Mouse (Mus musculus) intestine, embryonic 14.5 days (tissue): Measurements from ENCODE around the gene Sars2. TPM values are rescaled to one million over a fixed set of nuclear protein-coding genes. Genes with fewer than 3 reads are reported as not detected.
A peak's percentile ranks its signal among the peaks of the same experiment; 100 is the strongest.
"Not testable (repeated sequence)": the region's sequence is repeated elsewhere in the genome, so short reads cannot be mapped to it uniquely, and the experiment has no call there.

ENCODE experiments used
- ATAC-seq: fragments of 200-750 bp; cut with Nextera tagmentation; replicated peaks from 2 replicates; pipeline ENCODE4 v1.8.0; 2017; ENCODE audit warnings: low read depth, moderate number of reproducible peaks, moderate TSS enrichment, moderate library complexity; ENCODE audit not compliant: low FRiP score, low TSS enrichment
- DNase-seq: peaks from one replicate; pipeline ENCODE4 v3.0.0-alpha.2; 2018; ENCODE audit warnings: low spot score
- H3K27ac ChIP-seq: fragments of 300-500 bp; sonication (generic); 2 replicates; pipeline ENCODE4 v1.5.1; 2014; ENCODE audit warnings: low read depth, mild to moderate bottlenecking, control low read depth
- H3K27me3 ChIP-seq: fragments of 300-500 bp; sonication (generic); replicated peaks from 2 replicates; pipeline ENCODE4 v1.6.1; 2014; ENCODE audit warnings: low read length, control low read depth; ENCODE audit not compliant: control insufficient read depth, insufficient read depth
- H3K36me3 ChIP-seq: fragments of 300-500 bp; sonication (generic); 2 replicates; pipeline ENCODE4 v1.6.1; 2014; ENCODE audit warnings: low read length, control low read depth; ENCODE audit not compliant: control insufficient read depth, insufficient read depth
- H3K4me1 ChIP-seq: fragments of 300-500 bp; sonication (generic); replicated peaks from 2 replicates; pipeline ENCODE4 v1.6.1; 2014; ENCODE audit warnings: low read length, control low read depth, mixed read lengths; ENCODE audit not compliant: control insufficient read depth, insufficient read depth
- H3K4me2 ChIP-seq: fragments of 300-500 bp; sonication (generic); 2 replicates; pipeline ENCODE4 v1.6.1; 2014; ENCODE audit warnings: low read length
- H3K4me3 ChIP-seq: fragments of 300-500 bp; sonication (generic); 2 replicates; pipeline ENCODE4 v1.5.1; 2014; ENCODE audit warnings: low read depth, low read length, control low read depth, mixed read lengths
- H3K9ac ChIP-seq: fragments of 300-500 bp; sonication (generic); 2 replicates; pipeline ENCODE4 v1.6.1; 2014; ENCODE audit warnings: mild to moderate bottlenecking, low read length
- H3K9me3 ChIP-seq: fragments of 300-500 bp; sonication (generic); 2 replicates; pipeline ENCODE4 v1.6.1; 2016; ENCODE audit warnings: low read length, control low read depth; ENCODE audit not compliant: control insufficient read depth
- WGBS: fragments of 180-500 bp; shearing (Covaris S2); extraction: QIAGEN DNeasy Blood & Tissue Kit; methylation state at CpG from one replicate; pipeline ENCODE4 v1.1.7; 2014; 5-methylcytosine and 5-hydroxymethylcytosine counted together
- polyA plus RNA-seq: library from polyadenylated mRNA; unstranded; fragments of >200 nt; fragmentation: Nextera tagmentation; extraction: Ambion mirVana; gene quantifications from 2 replicates; pipeline ENCODE4 v1.2.1, GENCODE M21; 2014

The Sars2 gene
- polyA plus RNA-seq: 27.1 and 30.2 TPM in 2 replicates

- H3K4me1 ChIP-seq: peaks cover 12% of the 10 kb centered on the region
- peak within 1 kb of the TSS; percentile 93 for H3K4me2 ChIP-seq
- under 1% methylated on average over 39 of the region's 39 CpGs for WGBS
- peak; percentile 98 for ATAC-seq
- peak within 1 kb of the TSS; percentile 81 for H3K4me3 ChIP-seq
- H3K9ac ChIP-seq: peak within 1 kb of the TSS; percentile 80
- peak; percentile 99 for DNase-seq
- H3K36me3 ChIP-seq: peaks cover 40% of the 10 kb centered on the region
- H3K9me3 ChIP-seq: 0 out of 2 replicates have a peak, but pooled peaks cover 2% of the 10 kb centered on the region
- peak within 1 kb of the TSS; percentile 81 for H3K27ac ChIP-seq
- no peaks in the 10 kb centered on the region for H3K27me3 ChIP-seq
Measured at GRCm38 (mm10) chr7:28741709-28742438, at the start of gene Sars2, which contains the start of gene Mrps12. Gene Sars2 (plus strand): TSS chr7:28741992. Gene Mrps12 (minus strand): TSS chr7:28741820.

- H3K4me1 ChIP-seq: 0 out of 2 replicates have a peak, but pooled peaks cover 6% of the 10 kb centered on the region
- DNase-seq: peak; percentile 63
- H3K4me3 ChIP-seq: peak within 1 kb of the TSS; percentile 50
- ATAC-seq: peak; percentile 34
- H3K27ac ChIP-seq: no peak within 1 kb of the TSS
- H3K27me3 ChIP-seq: peaks cover 15% of the 10 kb centered on the region
- no peaks in the 10 kb centered on the region for H3K36me3 ChIP-seq
- peak within 1 kb of the TSS; percentile 39 for H3K9ac ChIP-seq
- peak within 1 kb of the TSS; percentile 77 for H3K4me2 ChIP-seq
- no peaks in the 10 kb centered on the region for H3K9me3 ChIP-seq
- 44% methylated on average over 26 of the region's 30 CpGs for WGBS
Measured at GRCm38 (mm10) chr7:28692545-28693320, 49.1 kb upstream of the Sars2 start, which contains the start of gene Fbxo27. Gene Fbxo27 (plus strand): TSS chr7:28692849.

GRCm38 (mm10) chr7:28693321-28693966 is 48.3 kb upstream of the Sars2 start:
- no peak overlapping the region for H3K27ac ChIP-seq
- ATAC-seq (peak; percentile 87), DNase-seq (peak; percentile 82)
- peak overlapping the region; percentile 39 for H3K9ac ChIP-seq
- H3K9me3 ChIP-seq: no peaks in the 10 kb centered on the region
- H3K4me3 ChIP-seq: peak overlapping the region; percentile 50
- H3K27me3 ChIP-seq: peaks cover 15% of the 10 kb centered on the region
- 0 out of 2 replicates have a peak, but pooled peaks cover 6% of the 10 kb centered on the region for H3K4me1 ChIP-seq
- no peaks in the 10 kb centered on the region for H3K36me3 ChIP-seq
- 2% methylated on average over 32 of the region's 38 CpGs for WGBS
- H3K4me2 ChIP-seq: peak overlapping the region; percentile 77

- Histone ChIP-seq H3K27ac (no peak overlapping the region), H3K9me3 (no peaks in the 10 kb centered on the region), H3K36me3 (no peaks in the 10 kb centered on the region), H3K4me1 (0 out of 2 replicates have a peak, but pooled peaks cover 6% of the 10 kb centered on the region), H3K4me2 (peak overlapping the region; percentile 77; the same call in 1 of the 2 replicates), H3K4me3 (no peak overlapping the region), H3K9ac (no peak overlapping the region), H3K27me3 (peaks cover 15% of the 10 kb centered on the region)
- WGBS: 8% methylated on average over 14 of the region's 14 CpGs
- no peak for ATAC-seq
- no peak for DNase-seq
Measured at GRCm38 (mm10) chr7:28694423-28694822, 47.4 kb upstream of the Sars2 start.

- 61% methylated on average over 8 of the region's 8 CpGs for WGBS
- H3K4me2 ChIP-seq: no peak overlapping the region
- no peak overlapping the region for H3K9ac ChIP-seq
- H3K27ac ChIP-seq: no peak overlapping the region
- H3K36me3 ChIP-seq: no peaks in the 10 kb centered on the region
- peaks cover 15% of the 10 kb centered on the region for H3K27me3 ChIP-seq
- no peaks in the 10 kb centered on the region for H3K9me3 ChIP-seq
- H3K4me1 ChIP-seq: 0 out of 2 replicates have a peak, but pooled peaks cover 6% of the 10 kb centered on the region
- ATAC-seq (no peak), DNase-seq (no peak)
- no peak overlapping the region for H3K4me3 ChIP-seq
Measured at GRCm38 (mm10) chr7:28694966-28695511, 46.8 kb upstream of the Sars2 start.

- no peak for ATAC-seq
- 88% methylated on average over 11 of the region's 11 CpGs for WGBS
Measured at GRCm38 (mm10) chr7:28697277-28697676, 44.5 kb upstream of the Sars2 start.

GRCm38 (mm10) chr7:28700269-28700668 is 41.5 kb upstream of the Sars2 start:
- 96% methylated on average over 4 of the region's 4 CpGs for WGBS
- Histone ChIP-seq H3K4me2 (no peak overlapping the region), H3K27ac (no peak overlapping the region), H3K4me3 (no peak overlapping the region), H3K9ac (no peak overlapping the region), H3K9me3 (no peaks in the 10 kb centered on the region), H3K27me3 (no peaks in the 10 kb centered on the region), H3K36me3 (no peaks in the 10 kb centered on the region), H3K4me1 (no peaks in the 10 kb centered on the region)
- ATAC-seq (no peak), DNase-seq (no peak)

More at GRCm38 (mm10) chr7:28697277-28697676, 44.5 kb upstream of the Sars2 start:
- no peak overlapping the region for H3K4me2 ChIP-seq
- peaks cover 15% of the 10 kb centered on the region for H3K27me3 ChIP-seq
- H3K27ac ChIP-seq: no peak overlapping the region
- H3K9ac ChIP-seq: no peak overlapping the region
- no peaks in the 10 kb centered on the region for H3K36me3 ChIP-seq
- H3K4me3 ChIP-seq: no peak overlapping the region
- H3K9me3 ChIP-seq: no peaks in the 10 kb centered on the region
- no peak for DNase-seq
- H3K4me1 ChIP-seq: 0 out of 2 replicates have a peak, but pooled peaks cover 6% of the 10 kb centered on the region

- H3K27me3 ChIP-seq, H3K27ac ChIP-seq, H3K4me2 ChIP-seq, H3K9ac ChIP-seq, H3K4me3 ChIP-seq, H3K9me3 ChIP-seq, ATAC-seq, H3K4me1 ChIP-seq, H3K36me3 ChIP-seq, DNase-seq: not testable (repeated sequence)
- WGBS: 90% methylated on average over 12 of the region's 12 CpGs
Measured at GRCm38 (mm10) chr7:28701306-28701705, 40.5 kb upstream of the Sars2 start.
